Mouse (Mus musculus) embryonic facial prominence, embryonic 14.5 days (tissue): ENCODE data around the gene Mtf2. TPM values are rescaled to one million over a fixed set of nuclear protein-coding genes. Genes with fewer than 3 reads are reported as not detected.

Experiments
- polyA plus RNA-seq: library from polyadenylated mRNA; unstranded; fragments of >200 nt; fragmentation: Nextera tagmentation; extraction: Ambion mirVana; gene quantifications from 2 replicates; pipeline ENCODE4 v1.2.1, GENCODE M21; 2014

Mtf2 gene
- polyA plus RNA-seq, 1 experiment from 2014 or later: 84.3 TPM

Other genes with a start within 250 kb of the Mtf2 start
- gene Ube2d2b, start 235.6 kb upstream of the Mtf2 start, polyA plus RNA-seq: 0.47 TPM in 1 of 2 replicates, not detected in the other
- 56.1 and 58.5 TPM in 2 replicates for gene Evi5, start 190.6 kb upstream of the Mtf2 start, polyA plus RNA-seq
- 58.1 and 63.8 TPM in 2 replicates for gene Rpl5, start 165.2 kb upstream of the Mtf2 start, polyA plus RNA-seq
- 33.0 and 34.2 TPM in 2 replicates for gene Fam69a, start 78.6 kb upstream of the Mtf2 start, polyA plus RNA-seq
- gene Tmed5, start 66.9 kb downstream of the Mtf2 start, polyA plus RNA-seq: 25.8 and 29.6 TPM in 2 replicates
- gene Ccdc18, start 67.2 kb downstream of the Mtf2 start, polyA plus RNA-seq: 6.7 and 9.0 TPM in 2 replicates
- gene Dr1, start 203.2 kb downstream of the Mtf2 start, polyA plus RNA-seq: 43.6 and 49.0 TPM in 2 replicates
- 1.9 and 3.3 TPM in 2 replicates for gene Pigg, start 246.9 kb downstream of the Mtf2 start, polyA plus RNA-seq